Mouse (Mus musculus) midbrain, embryonic 14.5 days (tissue): ENCODE results near the gene Hfm1. TPM values are rescaled to one million over a fixed set of nuclear protein-coding genes. Genes with fewer than 3 reads are reported as not detected.

Experiments
- ATAC-seq: fragments of 200-750 bp; cut with Nextera tagmentation; 2 replicates; pipeline ENCODE4 v1.8.0; 2017; ENCODE audit warnings: moderate number of reproducible peaks, moderate library complexity; ENCODE audit not compliant: low FRiP score, low TSS enrichment
- DNase-seq: peaks from one replicate; pipeline ENCODE4 v3.0.0-alpha.2; 2015
- H3K27ac ChIP-seq: fragments of 300-500 bp; sonication (generic); replicated peaks from 2 replicates; pipeline ENCODE4 v1.5.1; 2014; ENCODE audit warnings: mild to moderate bottlenecking, low read depth, low read length, moderate library complexity
- H3K27me3 ChIP-seq: fragments of 300-500 bp; sonication (generic); 2 replicates; pipeline ENCODE4 v1.6.1; 2014; ENCODE audit warnings: low read length, control low read depth, mixed read lengths; ENCODE audit not compliant: control insufficient read depth, insufficient read depth
- H3K36me3 ChIP-seq: fragments of 300-500 bp; sonication (generic); 2 replicates; pipeline ENCODE4 v1.6.1; 2014; ENCODE audit warnings: low read length, control low read depth; ENCODE audit not compliant: control insufficient read depth, insufficient read depth
- H3K4me1 ChIP-seq: fragments of 300-500 bp; sonication (generic); 2 replicates; pipeline ENCODE4 v1.6.1; 2014; ENCODE audit warnings: mild to moderate bottlenecking, antibody characterized with exemption, low read length, control low read depth; ENCODE audit not compliant: control insufficient read depth, insufficient read depth
- H3K4me2 ChIP-seq: fragments of 300-500 bp; sonication (generic); 2 replicates; pipeline ENCODE4 v1.6.1; 2014; ENCODE audit warnings: mild to moderate bottlenecking, low read length, moderate library complexity
- H3K4me3 ChIP-seq: fragments of 300-500 bp; sonication (generic); replicated peaks from 2 replicates; pipeline ENCODE4 v1.5.1; 2014; ENCODE audit warnings: low read depth, low read length
- H3K9ac ChIP-seq: fragments of 300-500 bp; sonication (generic); replicated peaks from 2 replicates; pipeline ENCODE4 v1.6.1; 2014; ENCODE audit warnings: mild to moderate bottlenecking, low read length, moderate library complexity
- H3K9me3 ChIP-seq: fragments of 300-500 bp; sonication (generic); 2 replicates; pipeline ENCODE4 v1.6.1; 2016; ENCODE audit warnings: low read length, control low read depth, mixed read lengths; ENCODE audit not compliant: control insufficient read depth
- WGBS: fragments of 180-500 bp; shearing (Covaris S2); extraction: QIAGEN DNeasy Blood & Tissue Kit; methylation state at CpG from one replicate; pipeline ENCODE4 v1.1.7; 2014; 5-methylcytosine and 5-hydroxymethylcytosine counted together
- polyA plus RNA-seq: library from polyadenylated mRNA; unstranded; fragments of >200 nt; fragmentation: Nextera tagmentation; extraction: Ambion mirVana; gene quantifications from 2 replicates; pipeline ENCODE4 v1.2.1, GENCODE M21; 2014

Gene Hfm1
- polyA plus RNA-seq, 1 experiment from 2014 or later: 7.9 TPM

DNA sequence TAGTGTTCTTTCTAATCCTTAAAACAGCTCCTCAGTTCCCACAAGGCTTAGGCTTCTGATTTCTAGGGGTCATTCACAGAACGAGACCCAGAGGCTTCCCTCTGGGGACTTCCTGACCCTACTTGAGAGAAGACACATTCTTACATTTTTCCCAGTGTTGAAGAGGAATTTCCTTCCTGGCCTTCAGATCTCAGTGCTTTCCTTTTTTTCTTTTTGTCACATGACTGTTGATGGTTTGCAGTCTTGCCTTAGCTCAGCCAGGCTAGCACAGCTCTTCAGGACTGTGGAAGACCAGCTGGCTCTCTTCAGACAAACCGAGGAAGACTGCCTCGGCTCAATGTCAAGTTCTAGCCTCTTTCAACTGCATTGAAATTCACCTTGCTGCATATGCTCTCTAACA is 30.3 kb upstream of the Hfm1 start:
- no peak overlapping the region for H3K4me2 ChIP-seq
- no peaks in the 10 kb centered on the region for H3K27me3 ChIP-seq
- H3K4me3 ChIP-seq: no peak overlapping the region
- no peak overlapping the region for H3K9ac ChIP-seq
- H3K27ac ChIP-seq: no peak overlapping the region
- no peaks in the 10 kb centered on the region for H3K4me1 ChIP-seq
- DNase-seq (no peak), ATAC-seq (no peak)
- WGBS: 73% methylated on average over 3 of the region's 3 CpGs
- no peaks in the 10 kb centered on the region for H3K36me3 ChIP-seq
- H3K9me3 ChIP-seq: no peaks in the 10 kb centered on the region

DNA sequence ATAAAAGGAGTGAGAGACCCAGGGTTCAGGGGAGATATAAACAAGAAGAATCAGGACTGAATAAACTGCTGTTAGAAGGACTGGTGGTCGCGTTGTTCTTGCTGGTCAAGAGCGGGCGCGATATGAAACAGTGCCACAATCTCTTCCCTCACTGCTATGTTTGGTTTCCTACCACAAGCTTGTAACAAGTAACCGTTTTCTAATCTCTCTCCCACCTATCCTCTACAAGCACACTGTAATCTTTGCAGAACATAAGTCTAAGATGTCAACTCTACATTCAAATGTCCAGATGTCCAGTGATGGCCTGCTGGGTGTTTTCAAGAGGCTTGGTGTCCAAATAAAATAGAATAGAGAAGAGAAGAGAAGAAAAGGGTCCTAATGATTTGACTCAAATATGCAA is 22.6 kb upstream of the Hfm1 start:
- H3K27ac ChIP-seq: no peak overlapping the region
- ATAC-seq (no peak), DNase-seq (no peak)
- H3K9ac ChIP-seq: no peak overlapping the region
- no peak overlapping the region for H3K4me3 ChIP-seq
- no peaks in the 10 kb centered on the region for H3K36me3 ChIP-seq
- H3K4me2 ChIP-seq: no peak overlapping the region
- WGBS: 83% methylated on average over 6 of the region's 6 CpGs
- no peaks in the 10 kb centered on the region for H3K27me3 ChIP-seq
- H3K9me3 ChIP-seq: no peaks in the 10 kb centered on the region
- H3K4me1 ChIP-seq: no peaks in the 10 kb centered on the region

DNA sequence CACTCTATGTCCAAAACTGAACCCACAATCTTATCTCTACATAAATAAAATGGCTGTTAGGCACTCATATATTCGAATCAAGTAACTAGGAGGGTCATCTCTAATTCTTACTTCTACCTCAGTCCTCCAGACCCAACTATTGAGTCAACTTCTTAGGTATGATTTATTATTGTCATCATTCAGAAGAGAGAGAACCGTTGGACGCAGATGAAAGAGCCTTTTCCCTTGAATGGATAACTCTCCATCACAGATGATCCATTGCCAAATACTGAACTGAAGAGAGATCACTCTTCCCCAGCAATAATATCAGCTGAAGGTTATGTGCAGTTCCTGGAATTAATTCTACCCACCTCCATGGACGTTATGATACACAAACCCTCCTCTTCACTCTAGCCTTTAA is 20.2 kb upstream of the Hfm1 start:
- Histone ChIP-seq H3K4me1 (no peaks in the 10 kb centered on the region), H3K9me3 (no peaks in the 10 kb centered on the region), H3K27ac (no peak overlapping the region), H3K27me3 (no peaks in the 10 kb centered on the region), H3K36me3 (no peaks in the 10 kb centered on the region), H3K4me2 (no peak overlapping the region), H3K4me3 (no peak overlapping the region), H3K9ac (no peak overlapping the region)
- WGBS: 86% methylated on average over 4 of the region's 4 CpGs
- ATAC-seq (no peak), DNase-seq (no peak)

DNA sequence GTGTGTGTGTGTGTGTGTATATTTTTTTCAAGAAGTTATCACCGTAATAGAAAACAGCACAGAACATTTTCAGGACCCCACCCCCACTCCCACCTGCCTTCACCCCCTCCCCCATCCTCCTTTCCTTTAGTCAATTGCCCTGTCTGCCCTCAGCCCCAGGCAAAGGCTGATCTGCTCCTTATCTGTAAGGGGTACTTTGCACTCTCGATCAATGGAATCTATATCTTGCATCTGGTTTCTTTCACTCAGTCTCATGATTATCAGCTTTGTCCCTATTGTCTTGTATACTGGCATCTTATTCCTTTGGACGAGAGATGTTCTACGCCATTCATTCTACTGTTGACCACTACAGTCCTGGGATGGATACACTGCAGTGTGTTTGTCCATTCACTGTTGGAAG is 1.9 kb upstream of the Hfm1 start:
- Histone ChIP-seq H3K4me1 (peaks cover 5% of the 10 kb centered on the region; the same call in 1 of the 2 replicates), H3K36me3 (no peaks in the 10 kb centered on the region), H3K27me3 (no peaks in the 10 kb centered on the region), H3K4me3 (no peak overlapping the region), H3K4me2 (no peak overlapping the region), H3K9ac (no peak overlapping the region), H3K27ac (no peak overlapping the region), H3K9me3 (no peaks in the 10 kb centered on the region)
- DNase-seq: peak; percentile 1
- no peak for ATAC-seq
- WGBS: 74% methylated on average over 4 of the region's 4 CpGs

DNA sequence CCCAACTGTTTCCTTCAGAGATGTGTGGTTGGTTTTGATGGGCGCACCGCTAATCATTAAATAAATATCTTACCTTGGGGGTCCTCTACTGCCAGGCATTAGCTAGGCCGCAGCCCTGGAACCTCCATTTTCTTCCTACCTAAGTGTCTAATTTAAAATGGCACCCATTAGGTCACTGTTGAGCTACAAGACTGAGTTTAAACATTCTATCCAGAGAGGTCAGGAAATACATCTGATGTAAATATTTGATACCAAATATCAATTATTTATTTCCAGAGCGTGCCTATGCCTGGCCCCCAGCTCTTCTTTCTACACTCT is 207 bp upstream of the Hfm1 start:
- Histone ChIP-seq H3K36me3 (no peaks in the 10 kb centered on the region), H3K4me3 (peak overlapping the region; percentile 52), H3K4me1 (peaks cover 5% of the 10 kb centered on the region; the same call in 1 of the 2 replicates), H3K4me2 (peak overlapping the region; percentile 59), H3K27me3 (no peaks in the 10 kb centered on the region), H3K9ac (peak overlapping the region; percentile 76), H3K27ac (peak overlapping the region; percentile 94), H3K9me3 (no peaks in the 10 kb centered on the region)
- DNase-seq (no peak), ATAC-seq (peak; percentile 36; the same call in 1 of the 2 replicates)
- WGBS: 20% methylated on average over 4 of the region's 4 CpGs

DNA sequence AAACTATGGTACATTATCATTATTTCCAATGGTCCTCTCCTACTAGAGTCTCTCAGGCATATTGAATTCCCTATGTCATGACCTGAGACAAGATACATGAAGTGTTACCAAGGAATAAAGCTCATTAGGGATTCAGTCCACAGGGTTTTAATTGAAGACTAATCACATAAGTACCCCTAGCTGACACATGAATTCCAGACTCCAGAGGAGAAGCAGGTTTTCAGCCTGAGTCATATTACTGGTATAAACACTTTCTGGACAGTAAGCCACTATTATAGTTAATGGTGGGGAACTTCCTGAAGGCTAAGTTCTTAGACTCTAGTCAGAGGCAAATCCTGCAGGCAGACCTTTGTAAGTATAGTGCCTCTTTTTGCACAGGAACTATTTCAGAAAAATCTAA is 6.8 kb downstream of the Hfm1 start:
- Histone ChIP-seq H3K4me1 (no peaks in the 10 kb centered on the region), H3K4me2 (no peak overlapping the region), H3K9ac (no peak overlapping the region), H3K4me3 (no peak overlapping the region), H3K9me3 (no peaks in the 10 kb centered on the region), H3K36me3 (no peaks in the 10 kb centered on the region), H3K27ac (no peak overlapping the region), H3K27me3 (no peaks in the 10 kb centered on the region)
- no peak for DNase-seq
- ATAC-seq: no peak

DNA sequence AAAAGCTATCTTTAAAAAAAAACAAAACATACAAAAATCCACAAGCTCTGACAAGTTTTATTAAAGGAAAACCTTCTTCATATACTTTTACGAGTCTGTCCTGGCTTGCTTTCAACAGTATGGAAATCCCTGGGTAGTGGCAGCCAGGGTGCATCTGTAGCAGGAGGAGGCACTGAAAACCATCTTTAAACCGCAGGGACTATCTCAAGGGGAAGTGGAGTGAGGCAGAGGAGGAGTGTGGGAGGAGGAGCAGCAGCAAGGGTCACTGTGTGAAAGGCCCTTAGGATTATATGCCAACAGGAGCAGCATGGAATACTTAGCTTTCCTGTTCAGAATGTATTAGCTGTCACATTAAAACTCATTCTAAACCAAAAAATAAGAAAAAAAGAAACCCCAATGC is 29.2 kb downstream of the Hfm1 start:
- H3K4me2 ChIP-seq: no peak overlapping the region
- H3K27ac ChIP-seq: no peak overlapping the region
- no peak overlapping the region for H3K4me3 ChIP-seq
- H3K9me3 ChIP-seq: no peaks in the 10 kb centered on the region
- H3K4me1 ChIP-seq: no peaks in the 10 kb centered on the region
- H3K36me3 ChIP-seq: no peaks in the 10 kb centered on the region
- DNase-seq (no peak), ATAC-seq (no peak)
- H3K9ac ChIP-seq: no peak overlapping the region
- H3K27me3 ChIP-seq: no peaks in the 10 kb centered on the region
- 77% methylated on average over 2 of the region's 2 CpGs for WGBS

DNA sequence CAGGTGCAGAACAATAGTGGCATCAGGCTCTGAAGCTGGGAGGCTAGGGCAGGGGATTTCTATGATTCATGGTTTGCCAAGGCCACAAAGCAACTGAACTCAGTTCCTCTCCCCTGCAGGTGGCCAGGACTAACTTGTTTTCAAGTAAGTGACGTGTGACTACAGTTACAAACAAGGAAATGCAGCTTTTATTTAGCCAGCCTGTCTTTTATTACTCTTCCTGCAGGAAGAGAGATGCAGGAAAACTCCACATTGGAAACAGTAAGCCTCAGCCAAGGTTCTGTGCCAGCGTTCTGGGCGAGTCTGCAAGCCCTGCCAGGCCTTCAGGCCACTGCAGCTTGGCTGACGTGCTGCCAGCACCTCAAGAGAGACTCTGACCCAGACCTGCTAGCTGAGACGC is 34.3 kb downstream of the Hfm1 start:
- Histone ChIP-seq H3K36me3 (no peaks in the 10 kb centered on the region), H3K27me3 (no peaks in the 10 kb centered on the region), H3K27ac (no peak overlapping the region), H3K9ac (no peak overlapping the region), H3K9me3 (no peaks in the 10 kb centered on the region), H3K4me1 (no peaks in the 10 kb centered on the region), H3K4me3 (no peak overlapping the region), H3K4me2 (no peak overlapping the region)
- ATAC-seq (no peak), DNase-seq (peak; percentile 15)
- 26% methylated on average over 5 of the region's 5 CpGs for WGBS

DNA sequence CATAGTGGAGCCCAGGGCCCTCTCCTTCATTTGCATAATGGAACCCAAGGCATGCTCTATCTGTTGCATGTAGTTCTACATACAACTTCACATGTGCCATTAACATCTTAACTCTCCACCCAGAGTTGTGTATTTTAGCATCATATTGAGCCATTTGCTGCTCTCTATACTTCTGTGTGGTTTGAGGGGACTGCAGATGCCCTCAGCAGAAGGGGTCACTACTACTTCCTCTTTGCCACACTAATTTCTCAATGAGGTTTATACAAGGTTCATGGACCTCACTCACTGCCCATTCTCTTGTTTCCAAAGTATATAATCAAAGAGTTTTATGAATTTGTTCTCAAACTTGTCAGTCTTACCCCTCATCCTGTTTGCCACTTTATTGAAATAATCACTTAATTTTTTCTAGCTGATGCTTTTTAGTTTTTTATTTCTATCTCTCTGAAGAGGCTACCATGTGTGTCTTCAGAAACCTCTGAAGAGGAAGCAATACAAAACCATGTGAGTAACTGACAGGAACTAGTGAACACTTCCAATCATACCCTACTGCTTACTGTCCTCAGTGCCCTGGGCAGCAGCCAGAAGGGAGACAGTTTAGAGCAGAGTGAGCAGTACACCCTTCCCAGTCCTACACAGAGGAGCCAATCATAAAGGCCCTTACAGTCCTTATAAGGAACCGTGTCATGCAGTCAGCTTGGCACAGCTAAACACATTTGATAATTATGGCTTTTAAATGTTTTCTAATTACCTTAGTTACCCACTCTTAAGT is 38.6 kb downstream of the Hfm1 start:
- H3K4me2 ChIP-seq: no peak overlapping the region
- H3K4me1 ChIP-seq: no peaks in the 10 kb centered on the region
- H3K9me3 ChIP-seq: no peaks in the 10 kb centered on the region
- DNase-seq (no peak), ATAC-seq (no peak)
- no peak overlapping the region for H3K4me3 ChIP-seq
- no peak overlapping the region for H3K9ac ChIP-seq
- no peaks in the 10 kb centered on the region for H3K27me3 ChIP-seq
- no peaks in the 10 kb centered on the region for H3K36me3 ChIP-seq
- H3K27ac ChIP-seq: no peak overlapping the region
- 82% methylated on average over 1 of the region's 1 CpGs for WGBS
